Mouse (Mus musculus) retina, adult 2 months (tissue): ENCODE measurements around the gene Dlgap4.

Experiments used
- DNase-seq: peaks from one replicate; pipeline ENCODE4 v3.0.0-alpha.2; 2012; ENCODE audit warnings: low read depth, low spot score

Dlgap4 gene

GRCm38 (mm10) chr2:156716683-156717082 is 103.2 kb downstream of the Dlgap4 start:
- DNase-seq: no peak

DNA sequence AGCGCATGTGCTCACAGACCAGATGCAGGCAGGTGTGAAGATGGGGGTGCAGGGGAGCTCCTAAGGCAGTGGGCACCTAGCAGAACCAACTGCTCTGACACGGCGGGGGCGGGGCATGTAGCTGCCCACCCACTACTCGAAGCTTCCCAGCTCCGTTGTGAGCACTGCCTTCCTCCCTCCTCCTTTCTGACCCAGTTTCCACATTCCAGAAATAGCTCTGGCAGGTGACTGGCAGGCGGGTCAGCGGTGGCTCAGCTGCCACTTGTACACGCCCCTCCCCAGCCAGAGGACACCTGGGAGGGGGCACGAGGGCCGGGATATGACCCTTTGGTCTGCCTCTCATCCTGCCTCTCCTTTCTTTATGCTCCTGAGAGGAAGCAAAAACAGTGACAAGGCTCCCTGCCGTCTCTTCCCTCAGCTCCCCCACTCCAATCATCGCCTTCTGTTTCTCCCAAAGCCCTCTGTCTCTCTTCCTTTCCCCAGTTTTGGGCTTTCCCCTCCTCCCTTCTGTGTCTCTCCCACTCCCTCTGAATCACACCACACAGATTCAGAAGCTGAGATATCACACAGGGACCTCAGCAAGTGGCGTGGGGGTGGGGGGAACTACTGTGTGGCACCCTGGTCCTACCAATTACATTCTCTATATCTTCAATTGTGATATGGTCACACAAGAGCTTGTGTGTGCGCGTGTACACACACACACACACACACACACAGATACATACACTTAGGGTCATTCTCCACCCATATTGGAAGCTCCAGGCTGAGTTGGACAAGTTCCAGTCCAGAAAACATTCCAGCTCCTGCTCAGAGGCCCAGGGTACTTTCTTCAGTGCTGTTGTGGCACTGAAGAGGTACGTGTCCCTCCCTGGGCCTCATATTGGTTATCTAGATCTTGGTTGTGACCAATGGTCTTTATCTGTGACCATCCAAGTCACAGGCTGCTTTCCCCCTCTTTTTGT is 104.1 kb downstream of the Dlgap4 start:
- peak; percentile 71 for DNase-seq

DNA sequence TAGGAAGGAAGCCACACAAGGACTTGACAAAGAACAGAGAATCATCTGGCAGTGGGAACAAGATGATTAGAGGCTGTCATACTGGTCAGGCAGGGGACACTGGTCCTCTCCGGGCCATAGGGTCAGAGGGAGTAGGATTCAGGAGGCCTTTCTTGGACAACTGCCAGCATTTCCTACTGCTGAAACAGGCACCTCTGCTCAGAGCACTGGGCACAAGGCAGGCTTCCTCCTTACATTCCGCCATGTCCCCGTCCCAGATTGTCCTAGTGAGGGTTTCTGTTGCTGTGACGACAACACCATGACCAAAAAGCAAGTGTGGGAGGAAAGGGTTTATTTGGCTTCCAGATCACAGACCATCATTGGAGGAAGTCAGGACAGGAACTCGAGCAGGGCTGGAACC is 105.3 kb downstream of the Dlgap4 start:
- no peak for DNase-seq

DNA sequence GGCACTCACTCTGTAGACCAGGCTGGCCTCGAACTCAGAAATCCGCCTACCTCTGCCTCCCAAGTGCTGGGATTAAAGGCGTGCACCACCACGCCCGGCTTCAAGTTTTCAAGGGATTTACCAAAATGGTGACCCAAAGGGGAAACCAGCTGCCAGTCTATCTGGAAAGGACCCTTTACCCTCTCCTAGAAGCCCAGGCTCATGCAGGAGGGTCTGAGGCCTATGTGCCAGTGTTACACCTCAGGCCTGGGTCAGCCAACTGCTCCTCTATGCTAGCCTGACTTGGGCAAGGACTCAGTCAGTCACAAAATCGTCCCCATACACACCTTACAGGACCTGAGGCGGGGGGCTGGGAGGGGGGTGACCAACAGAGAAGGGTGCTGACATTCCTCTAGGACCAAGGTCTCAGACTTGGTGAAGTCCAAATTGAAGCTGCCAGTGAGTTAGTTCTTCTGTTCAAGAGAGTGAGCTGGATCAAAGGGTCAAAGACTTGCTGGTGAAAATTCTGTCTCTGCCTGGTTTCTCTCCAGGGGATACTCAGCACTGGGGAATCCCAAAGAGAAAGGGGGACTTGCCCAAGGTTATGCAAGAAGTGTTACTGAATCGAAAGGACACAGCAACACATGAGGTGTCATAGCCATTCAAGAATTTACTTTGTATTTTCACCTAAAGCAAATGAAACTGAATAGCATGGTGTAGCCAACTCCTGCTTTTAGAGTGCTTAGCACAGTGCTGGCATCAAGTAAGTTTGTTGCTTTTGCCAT is 106.2 kb downstream of the Dlgap4 start:
- DNase-seq: no peak

DNA sequence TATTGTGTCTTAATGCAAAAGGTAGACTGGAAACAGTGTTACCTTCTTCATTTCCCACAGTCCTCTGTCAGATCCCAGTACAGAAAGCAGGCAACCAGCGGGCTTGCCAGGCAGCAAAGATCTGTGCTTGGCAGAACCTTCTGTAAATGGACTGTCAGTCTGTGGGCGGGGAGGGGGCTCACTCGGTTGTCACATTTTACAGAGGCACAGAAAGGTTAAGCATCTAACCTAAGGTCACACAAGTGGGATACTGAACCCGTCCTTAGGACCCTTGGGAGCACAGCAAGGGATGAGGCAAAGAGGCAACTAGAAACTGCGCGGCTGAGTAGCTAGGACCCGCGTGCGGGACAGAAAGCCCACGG is 106.8 kb downstream of the Dlgap4 start:
- no peak for DNase-seq

DNA sequence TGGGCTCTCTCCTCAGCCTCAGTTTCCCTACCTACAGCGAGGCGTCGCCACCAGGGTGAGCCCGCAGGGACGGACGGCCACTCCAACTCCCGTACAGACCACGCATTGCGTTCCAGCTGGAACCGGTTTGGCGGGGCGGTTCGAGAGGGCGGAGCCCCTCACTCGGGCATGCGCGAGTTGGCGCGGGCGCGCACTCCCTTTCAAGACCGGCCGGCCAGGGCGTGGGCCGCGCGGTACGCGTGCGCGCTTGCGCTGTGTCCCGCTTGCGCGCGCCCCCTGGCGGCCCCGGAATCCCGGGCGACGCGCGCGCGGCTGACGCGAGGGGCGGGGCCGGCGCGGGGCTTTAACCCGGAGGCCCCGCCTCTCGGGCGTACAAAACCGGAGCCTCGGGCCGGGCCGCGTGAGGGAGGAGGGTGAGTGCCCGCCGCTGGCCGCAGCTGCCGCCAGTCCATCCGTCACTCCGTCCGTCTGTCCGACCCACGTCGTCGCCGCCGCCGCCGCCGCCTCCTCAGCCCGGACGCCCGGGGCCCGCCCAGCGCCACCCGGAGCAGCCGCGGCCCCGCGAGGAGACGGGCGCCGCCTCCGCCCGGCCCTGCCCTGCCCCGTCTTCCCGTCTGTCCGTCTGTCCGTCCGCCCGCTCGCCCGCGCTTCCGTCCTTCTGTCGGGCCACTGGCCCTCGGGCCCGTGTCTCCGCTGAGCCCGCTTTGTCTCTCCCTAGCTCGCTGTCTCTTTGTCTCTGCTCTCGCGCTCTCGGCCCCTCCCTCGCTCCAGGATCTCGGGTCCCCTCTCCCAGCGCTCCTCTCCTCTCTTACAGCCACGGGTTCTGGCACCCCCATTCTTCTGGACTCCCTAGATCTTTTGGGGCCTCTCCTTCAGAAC is 107.4 kb downstream of the Dlgap4 start:
- DNase-seq: peak; percentile 89

- no peak for DNase-seq
Measured at GRCm38 (mm10) chr2:156721554-156722070, 108.1 kb downstream of the Dlgap4 start.

DNA sequence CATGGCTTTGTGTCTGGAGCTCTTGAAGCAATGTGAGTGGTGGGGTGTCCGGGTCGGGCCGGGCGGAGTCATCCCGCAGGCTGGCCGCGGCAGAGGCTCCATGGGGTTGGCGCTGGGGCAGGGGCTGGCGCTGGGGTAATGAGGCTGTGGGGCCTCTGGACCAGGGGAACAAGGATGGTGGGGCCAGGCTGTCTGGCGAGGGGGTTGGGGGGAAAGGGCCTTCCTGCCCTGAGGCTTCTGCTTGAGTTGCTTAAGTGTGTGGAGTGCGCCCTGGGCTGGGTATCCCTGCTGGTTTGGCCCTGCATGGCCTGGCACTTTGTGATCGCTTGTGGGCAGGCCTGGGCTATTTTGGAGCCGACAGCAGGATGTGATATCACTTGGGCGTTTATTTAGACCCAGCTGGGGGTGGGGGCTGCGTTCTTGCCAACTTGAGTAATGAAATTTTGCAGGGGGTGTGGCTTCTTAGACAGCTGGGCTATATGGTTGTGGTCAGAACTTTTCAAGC is 108.6 kb downstream of the Dlgap4 start:
- DNase-seq: no peak

DNA sequence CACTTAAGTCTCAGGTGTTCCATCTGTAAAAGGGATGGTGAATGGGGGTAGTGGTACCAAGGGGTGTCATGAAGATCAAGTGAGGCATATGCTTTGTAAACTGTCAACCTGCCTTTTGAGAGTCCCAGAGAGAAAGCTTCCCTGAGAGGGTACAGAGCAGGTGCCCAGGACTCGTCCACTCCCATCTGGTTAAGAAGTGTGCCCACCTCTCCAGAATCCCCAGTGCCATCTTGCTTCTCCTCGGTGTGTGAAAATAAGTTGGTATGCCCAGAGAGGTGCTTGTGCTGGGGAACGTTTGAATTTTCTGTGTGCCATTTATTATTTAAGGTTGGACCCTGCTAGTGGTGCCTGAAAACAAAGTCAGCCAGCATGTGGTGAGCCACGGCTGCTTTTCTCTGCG is 109.2 kb downstream of the Dlgap4 start:
- DNase-seq: no peak

GRCm38 (mm10) chr2:156723899-156724523 is 110.5 kb downstream of the Dlgap4 start:
- DNase-seq: no peak

- DNase-seq: no peak
Measured at GRCm38 (mm10) chr2:156724871-156725270, 111.4 kb downstream of the Dlgap4 start.

DNA sequence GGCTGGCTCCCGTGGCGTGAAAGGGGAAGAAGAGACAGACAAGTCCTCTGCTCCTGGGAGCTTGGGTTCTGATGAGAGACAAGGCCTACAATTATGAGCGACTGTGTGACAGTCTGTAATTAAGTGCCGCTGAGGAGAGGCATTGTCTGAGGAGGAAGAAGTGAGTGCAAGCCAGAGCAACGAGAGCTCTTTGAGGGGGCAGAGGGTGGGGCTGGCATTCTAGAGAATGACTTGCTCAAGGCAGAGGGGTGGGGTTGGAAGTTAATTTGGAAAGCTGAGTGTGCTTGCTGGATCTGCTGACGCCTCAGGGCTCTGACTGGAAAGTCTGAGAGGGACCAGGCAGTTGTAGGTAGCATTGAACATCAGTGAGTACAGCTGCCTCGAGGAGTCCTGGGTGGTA is 112.8 kb downstream of the Dlgap4 start:
- DNase-seq: no peak

DNA sequence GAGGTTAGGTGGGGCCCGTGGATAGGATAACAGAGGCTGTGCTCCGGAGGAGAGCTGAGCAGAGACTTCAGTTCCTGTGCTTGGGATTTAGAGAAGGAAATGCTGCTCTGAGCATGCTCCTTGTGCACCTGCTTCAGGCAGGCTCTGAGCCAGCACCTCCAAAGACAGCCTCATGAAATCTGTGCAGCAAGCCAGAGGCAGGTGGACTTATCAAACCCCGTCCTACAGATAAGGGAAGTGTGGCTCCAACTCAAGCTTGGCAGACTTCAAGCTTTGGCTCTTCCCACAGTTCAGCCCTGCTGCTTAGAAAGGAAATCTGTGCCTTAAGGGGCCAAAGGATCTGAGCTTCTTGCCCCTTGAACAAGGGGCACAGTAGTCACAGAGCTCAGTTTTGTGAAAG is 113.4 kb downstream of the Dlgap4 start:
- no peak for DNase-seq

- no peak for DNase-seq
Measured at GRCm38 (mm10) chr2:156729537-156730469, 116.3 kb downstream of the Dlgap4 start.

GRCm38 (mm10) chr2:156730501-156730921 is 117.0 kb downstream of the Dlgap4 start:
- no peak for DNase-seq

GRCm38 (mm10) chr2:156731592-156731991 is 118.1 kb downstream of the Dlgap4 start:
- DNase-seq: no peak

- DNase-seq: no peak
Measured at GRCm38 (mm10) chr2:156732109-156732508, 118.6 kb downstream of the Dlgap4 start.

GRCm38 (mm10) chr2:156735761-156736335 is 122.3 kb downstream of the Dlgap4 start:
- no peak for DNase-seq

- DNase-seq: no peak
Measured at GRCm38 (mm10) chr2:156736846-156737245, 123.3 kb downstream of the Dlgap4 start.
